Mouse (Mus musculus) midbrain, embryonic 12.5 days (tissue): ENCODE measurements at regions not wholly inside any gene's neighbourhood (a gene's known extent, or its start where the extent isn't known, plus 50 kb on each side); places are given as distances from the start of the nearest gene placed in this dataset.

Experiments used
- ATAC-seq: fragments of 200-750 bp; cut with Nextera tagmentation; 2 replicates; pipeline ENCODE4 v1.8.0; 2017; ENCODE audit warnings: low read depth, moderate TSS enrichment, moderate library complexity; ENCODE audit not compliant: low FRiP score
- H3K27ac ChIP-seq: fragments of 300-500 bp; sonication (generic); replicated peaks from 2 replicates; pipeline ENCODE4 v1.5.1; 2016; ENCODE audit warnings: mild to moderate bottlenecking
- H3K27me3 ChIP-seq: fragments of 300-500 bp; sonication (generic); 2 replicates; pipeline ENCODE4 v1.6.1; 2016; ENCODE audit warnings: mild to moderate bottlenecking
- H3K36me3 ChIP-seq: fragments of 300-500 bp; sonication (generic); 2 replicates; pipeline ENCODE4 v1.6.1; 2016
- H3K4me1 ChIP-seq: fragments of 300-500 bp; sonication (generic); 2 replicates; pipeline ENCODE4 v1.6.1; 2016
- H3K4me2 ChIP-seq: fragments of 300-500 bp; sonication (generic); replicated peaks from 2 replicates; pipeline ENCODE4 v1.6.1; 2016; ENCODE audit warnings: mild to moderate bottlenecking, moderate library complexity
- H3K4me3 ChIP-seq: fragments of 300-500 bp; sonication (generic); 2 replicates; pipeline ENCODE4 v1.5.1; 2016; ENCODE audit warnings: mild to moderate bottlenecking
- H3K9ac ChIP-seq: fragments of 300-500 bp; sonication (generic); replicated peaks from 2 replicates; pipeline ENCODE4 v1.6.1; 2016; ENCODE audit warnings: mild to moderate bottlenecking, moderate library complexity
- H3K9me3 ChIP-seq: fragments of 300-500 bp; sonication (generic); 2 replicates; pipeline ENCODE4 v1.6.1; 2016; ENCODE audit warnings: mild to moderate bottlenecking
- WGBS: fragments of 180-500 bp; shearing (Covaris S2); methylation state at CpG from one replicate; pipeline ENCODE4 v1.1.7; 2016; 5-methylcytosine and 5-hydroxymethylcytosine counted together

- no peak for ATAC-seq
- Histone ChIP-seq H3K4me1 (peaks cover 15% of the 10 kb centered on the region), H3K27me3 (peaks cover 38% of the 10 kb centered on the region), H3K4me3 (no peak overlapping the region), H3K4me2 (no peak overlapping the region), H3K27ac (no peak overlapping the region), H3K9me3 (no peaks in the 10 kb centered on the region), H3K36me3 (no peaks in the 10 kb centered on the region), H3K9ac (no peak overlapping the region)
- WGBS = 75% methylated on average over 2 of the region's 2 CpGs
Measured at GRCm38 (mm10) chr19:45288722-45289121, 53.1 kb upstream of the Lbx1 start.

GRCm38 (mm10) chr19:45297812-45298211 lies 62.2 kb upstream of the Lbx1 start:
- H3K4me1 ChIP-seq = peaks cover 49% of the 10 kb centered on the region
- no peak for ATAC-seq
- 36% methylated on average over 3 of the region's 3 CpGs for WGBS

GRCm38 (mm10) chr19:45299341-45299740 lies 63.7 kb upstream of the Lbx1 start:
- WGBS = 76% methylated on average over 3 of the region's 3 CpGs
- Histone ChIP-seq H3K4me2 (no peak overlapping the region), H3K27me3 (peaks cover 100% of the 10 kb centered on the region), H3K9ac (no peak overlapping the region), H3K4me1 (peaks cover 41% of the 10 kb centered on the region), H3K36me3 (no peaks in the 10 kb centered on the region), H3K9me3 (no peaks in the 10 kb centered on the region), H3K4me3 (no peak overlapping the region), H3K27ac (no peak overlapping the region)
- no peak for ATAC-seq

More at GRCm38 (mm10) chr19:45297812-45298211, 62.2 kb upstream of the Lbx1 start:
- Histone ChIP-seq H3K27me3 (peaks cover 97% of the 10 kb centered on the region), H3K9ac (no peak overlapping the region), H3K36me3 (no peaks in the 10 kb centered on the region), H3K4me3 (no peak overlapping the region), H3K4me2 (no peak overlapping the region), H3K9me3 (no peaks in the 10 kb centered on the region), H3K27ac (no peak overlapping the region)

GRCm38 (mm10) chr19:45299768-45300167 lies 63.8 kb upstream of the Btrc start:
- Histone ChIP-seq H3K4me3 (no peak overlapping the region), H3K36me3 (no peaks in the 10 kb centered on the region), H3K27me3 (peaks cover 100% of the 10 kb centered on the region), H3K27ac (no peak overlapping the region), H3K4me1 (peaks cover 37% of the 10 kb centered on the region), H3K9ac (no peak overlapping the region; the same call in 1 of the 2 replicates), H3K9me3 (no peaks in the 10 kb centered on the region), H3K4me2 (no peak overlapping the region)
- ATAC-seq = no peak
- WGBS = 16% methylated on average over 5 of the region's 5 CpGs

- peak overlapping the region; percentile 98 for H3K4me2 ChIP-seq
- no peaks in the 10 kb centered on the region for H3K9me3 ChIP-seq
- peak overlapping the region; percentile 56 for H3K4me3 ChIP-seq
- peak overlapping the region; percentile 96 for H3K27ac ChIP-seq
- peaks cover 100% of the 10 kb centered on the region for H3K27me3 ChIP-seq
- H3K4me1 ChIP-seq = peaks cover 27% of the 10 kb centered on the region
- H3K36me3 ChIP-seq = no peaks in the 10 kb centered on the region
- H3K9ac ChIP-seq = peak overlapping the region; percentile 70; the same call in 1 of the 2 replicates
- ATAC-seq = peak; percentile 66
- WGBS = 5% methylated on average over 22 of the region's 22 CpGs
Measured at GRCm38 (mm10) chr19:45300691-45301431, 62.7 kb upstream of the Btrc start.

- no peaks in the 10 kb centered on the region for H3K36me3 ChIP-seq
- peak overlapping the region; percentile 96 for H3K27ac ChIP-seq
- H3K9me3 ChIP-seq = no peaks in the 10 kb centered on the region
- peaks cover 100% of the 10 kb centered on the region for H3K27me3 ChIP-seq
- H3K4me2 ChIP-seq = peak overlapping the region; percentile 98
- H3K9ac ChIP-seq = peak overlapping the region; percentile 70
- no peak for ATAC-seq
- 0% methylated on average over 11 of the region's 16 CpGs for WGBS
- peaks cover 27% of the 10 kb centered on the region for H3K4me1 ChIP-seq
- H3K4me3 ChIP-seq = peak overlapping the region; percentile 56
Measured at GRCm38 (mm10) chr19:45301432-45301732, 62.2 kb upstream of the Btrc start.

- Histone ChIP-seq H3K27me3 (peaks cover 100% of the 10 kb centered on the region), H3K27ac (peak overlapping the region; percentile 96), H3K36me3 (no peaks in the 10 kb centered on the region), H3K9me3 (no peaks in the 10 kb centered on the region), H3K4me1 (peaks cover 27% of the 10 kb centered on the region), H3K4me3 (peak overlapping the region; percentile 56), H3K9ac (peak overlapping the region; percentile 70), H3K4me2 (peak overlapping the region; percentile 98)
- under 1% methylated on average over 58 of the region's 58 CpGs for WGBS
- ATAC-seq = peak; percentile 85
Measured at GRCm38 (mm10) chr19:45301733-45302547, 61.6 kb upstream of the Btrc start.

GRCm38 (mm10) chr19:45302548-45303241 lies 60.8 kb upstream of the Btrc start:
- ATAC-seq = peak; percentile 38; the same call in 1 of the 2 replicates
- H3K27me3 ChIP-seq = peaks cover 100% of the 10 kb centered on the region
- 3% methylated on average over 15 of the region's 16 CpGs for WGBS

GRCm38 (mm10) chr19:45304538-45304937 lies 59.0 kb upstream of the Btrc start:
- no peak for ATAC-seq
- Histone ChIP-seq H3K9ac (no peak overlapping the region), H3K4me3 (no peak overlapping the region), H3K27ac (no peak overlapping the region), H3K4me1 (peaks cover 27% of the 10 kb centered on the region), H3K4me2 (no peak overlapping the region), H3K9me3 (no peaks in the 10 kb centered on the region), H3K36me3 (no peaks in the 10 kb centered on the region), H3K27me3 (peaks cover 98% of the 10 kb centered on the region)
- WGBS = 20% methylated on average over 8 of the region's 8 CpGs

More at GRCm38 (mm10) chr19:45302548-45303241, 60.8 kb upstream of the Btrc start:
- Histone ChIP-seq H3K27ac (peak overlapping the region; percentile 96), H3K4me3 (peak overlapping the region; percentile 56), H3K9me3 (no peaks in the 10 kb centered on the region), H3K4me1 (peaks cover 27% of the 10 kb centered on the region), H3K9ac (peak overlapping the region; percentile 70), H3K4me2 (peak overlapping the region; percentile 98), H3K36me3 (no peaks in the 10 kb centered on the region)

GRCm38 (mm10) chr19:45307299-45308275 lies 55.9 kb upstream of the Btrc start:
- H3K27ac ChIP-seq = no peak overlapping the region
- no peak for ATAC-seq
- H3K4me2 ChIP-seq = no peak overlapping the region
- H3K9me3 ChIP-seq = no peaks in the 10 kb centered on the region
- no peak overlapping the region for H3K4me3 ChIP-seq
- peaks cover 33% of the 10 kb centered on the region for H3K4me1 ChIP-seq
- H3K27me3 ChIP-seq = peaks cover 89% of the 10 kb centered on the region
- WGBS = 57% methylated on average over 16 of the region's 16 CpGs
- H3K9ac ChIP-seq = no peak overlapping the region
- H3K36me3 ChIP-seq = no peaks in the 10 kb centered on the region

GRCm38 (mm10) chr19:45308676-45309275 lies 54.8 kb upstream of the Btrc start:
- H3K27ac ChIP-seq = no peak overlapping the region
- peaks cover 89% of the 10 kb centered on the region for H3K27me3 ChIP-seq
- H3K4me2 ChIP-seq = no peak overlapping the region
- H3K36me3 ChIP-seq = no peaks in the 10 kb centered on the region
- WGBS = 65% methylated on average over 8 of the region's 8 CpGs
- H3K4me3 ChIP-seq = no peak overlapping the region
- no peak for ATAC-seq
- H3K9ac ChIP-seq = no peak overlapping the region
- H3K9me3 ChIP-seq = no peaks in the 10 kb centered on the region
- H3K4me1 ChIP-seq = peaks cover 38% of the 10 kb centered on the region
